Mouse (Mus musculus) adrenal gland, adult 8-10 months (tissue): ENCODE measurements around the gene Hnrnpr. TPM values are rescaled to one million over a fixed set of nuclear protein-coding genes. Genes with fewer than 3 reads are reported as not detected.
A peak's percentile ranks its signal among the peaks of the same experiment; 100 is the strongest.

Source experiments
- DNase-seq: peaks from one replicate; pipeline ENCODE4 v3.0.0; 2022
- total RNA-seq, 4 experiments: library from RNA; stranded (reverse); gene quantifications; 2 replicates each; pipeline ENCODE4 v1.2.4; 2022

The Hnrnpr gene
- total RNA-seq, 4 experiments from 2014 or later, result 71.9 to 94.0 (median 83.8) TPM

DNA sequence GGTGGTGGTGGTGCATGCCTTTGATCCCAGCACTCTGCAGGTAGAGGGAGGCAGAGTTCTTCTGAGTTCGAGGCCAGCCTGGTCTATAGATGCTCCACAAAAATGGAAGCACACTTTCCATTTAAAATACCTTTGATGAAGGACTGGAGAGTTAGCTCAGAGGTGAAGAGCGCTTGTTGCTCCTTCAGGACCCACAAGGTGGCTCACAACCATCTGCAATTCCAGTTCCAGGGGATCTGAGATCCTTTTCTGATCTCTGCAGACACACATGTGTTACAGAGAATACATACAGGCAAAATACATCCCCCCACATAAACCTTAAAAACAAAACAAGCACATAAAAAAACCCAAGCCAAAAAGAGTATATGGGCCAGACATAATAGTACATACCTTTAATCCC lies 2.4 kb upstream of the Hnrnpr start:
- DNase-seq, result no peak

GRCm38 (mm10) chr4:136309780-136310179 lies 962 bp upstream of the Hnrnpr start:
- DNase-seq, result peak; percentile 53

DNA sequence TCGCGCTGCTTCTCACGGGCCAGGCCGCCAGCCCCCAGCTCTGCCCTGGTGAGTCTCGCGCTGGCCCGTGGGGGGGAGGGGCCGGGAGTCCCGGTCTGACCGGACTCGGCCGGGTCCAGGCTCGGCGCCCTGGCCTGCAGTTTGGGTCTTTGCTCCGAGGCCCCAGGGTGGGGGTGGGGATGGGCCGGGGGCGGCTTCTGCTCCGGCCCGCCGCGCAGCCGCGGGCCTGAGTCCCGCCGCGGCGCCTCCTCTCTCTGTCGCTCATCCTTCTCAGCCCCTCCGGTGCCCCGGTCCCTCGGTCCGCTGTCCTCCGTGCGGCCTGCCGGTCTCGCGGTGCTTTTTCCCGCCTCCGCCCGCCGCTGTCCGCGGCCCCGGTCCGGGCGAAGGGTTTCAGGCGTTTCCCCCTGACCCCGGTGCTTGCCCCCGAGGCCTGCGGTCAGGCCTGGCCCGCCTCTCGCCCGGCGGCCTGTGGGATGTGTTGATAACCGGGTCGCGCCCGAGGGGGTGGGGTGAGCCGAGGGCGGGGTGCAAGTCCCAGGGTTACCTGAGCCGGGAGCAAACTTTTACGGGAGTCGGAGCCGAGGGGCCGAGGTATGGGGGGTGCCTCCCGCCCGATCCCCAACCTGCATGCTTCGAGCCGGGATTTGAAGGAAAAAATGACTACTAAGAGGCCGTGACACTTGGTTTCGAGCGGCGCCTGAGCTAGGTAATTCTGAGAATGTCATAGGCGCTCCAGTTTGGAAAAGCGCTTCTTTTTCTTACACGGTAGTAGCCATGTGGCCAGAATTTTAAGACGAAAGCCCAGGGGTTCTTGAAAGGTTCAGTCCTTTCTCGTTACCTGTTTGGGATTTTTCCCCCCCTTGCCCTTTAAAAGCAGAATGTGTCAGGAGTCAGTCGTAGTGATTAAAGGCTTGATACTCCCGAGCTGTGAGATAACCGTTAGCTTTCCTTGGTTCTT lies 579 bp downstream of the Hnrnpr start:
- peak; percentile 51 for DNase-seq

- DNase-seq, result no peak
Measured at GRCm38 (mm10) chr4:136312616-136313015, 1.9 kb downstream of the Hnrnpr start.

GRCm38 (mm10) chr4:136317667-136318066 lies 6.9 kb downstream of the Hnrnpr start:
- DNase-seq, result no peak

GRCm38 (mm10) chr4:136320016-136320415 lies 9.3 kb downstream of the Hnrnpr start:
- peak; percentile 29 for DNase-seq

GRCm38 (mm10) chr4:136324226-136324625 lies 13.5 kb downstream of the Hnrnpr start:
- DNase-seq, result no peak

GRCm38 (mm10) chr4:136327238-136327637 lies 16.5 kb downstream of the Hnrnpr start:
- no peak for DNase-seq

DNA sequence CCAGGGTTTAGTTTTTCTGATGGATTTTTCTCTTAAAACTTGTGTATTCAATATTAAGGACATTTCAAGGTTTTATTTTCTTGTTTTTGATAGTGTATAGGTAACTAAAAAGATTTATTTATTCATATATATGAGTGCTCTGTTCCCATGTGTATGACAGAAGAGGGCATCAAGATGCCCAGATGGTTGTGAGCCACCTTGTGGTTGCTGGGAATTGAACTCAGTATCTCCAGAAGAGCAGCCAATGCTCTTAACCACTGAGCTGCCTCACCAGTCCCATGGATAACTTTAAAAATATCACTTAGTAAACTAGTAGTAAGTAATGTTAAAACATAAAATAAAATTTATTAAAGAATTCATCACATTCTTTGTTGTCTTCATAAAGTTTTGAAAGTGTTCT lies 17.4 kb downstream of the Hnrnpr start:
- DNase-seq, result no peak

DNA sequence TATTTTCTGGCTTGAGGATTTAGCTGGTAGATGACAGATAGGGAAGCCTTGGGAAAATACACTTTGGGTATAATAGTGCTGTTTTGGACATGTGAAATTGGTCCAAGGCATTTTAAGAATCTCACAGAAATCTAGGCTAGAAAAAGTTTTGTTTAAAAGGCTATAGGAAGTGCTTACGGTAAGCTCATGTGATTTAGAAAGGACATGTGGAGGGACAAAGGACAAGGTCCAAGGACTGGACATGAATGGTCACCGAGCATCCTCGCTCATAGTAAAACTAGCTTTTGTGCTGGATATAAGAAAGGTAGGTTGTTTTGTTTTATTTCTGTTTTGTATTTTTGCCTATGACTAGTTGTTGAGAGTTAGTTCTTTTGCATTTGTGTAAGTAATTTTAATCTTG lies 21.0 kb downstream of the Hnrnpr start:
- DNase-seq, result no peak

- DNase-seq, result no peak
Measured at GRCm38 (mm10) chr4:136333191-136333590, 22.4 kb downstream of the Hnrnpr start.

- DNase-seq, result no peak
Measured at GRCm38 (mm10) chr4:136335065-136335464, 24.3 kb downstream of the Hnrnpr start.

- no peak for DNase-seq
Measured at GRCm38 (mm10) chr4:136337129-136337528, 26.4 kb downstream of the Hnrnpr start.

DNA sequence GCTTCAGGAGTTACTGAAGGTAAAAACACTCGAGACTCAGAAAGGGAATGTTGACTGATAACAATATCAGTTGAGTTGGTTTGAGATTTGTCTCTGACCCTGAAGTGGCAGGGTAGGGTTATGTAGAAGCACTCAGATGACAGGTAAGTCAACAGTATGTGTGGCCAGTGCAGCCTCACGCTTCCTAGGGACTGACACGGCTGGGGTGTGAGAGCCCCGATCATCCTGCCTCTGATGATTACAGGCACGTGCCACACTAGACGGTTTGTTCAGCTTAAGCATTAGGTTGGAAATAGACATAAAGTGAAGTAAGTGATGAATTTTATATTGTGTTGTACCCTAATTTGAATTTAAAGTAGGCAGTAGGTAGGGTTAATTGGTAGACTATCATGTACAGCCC lies 38.9 kb downstream of the Hnrnpr start:
- no peak for DNase-seq

DNA sequence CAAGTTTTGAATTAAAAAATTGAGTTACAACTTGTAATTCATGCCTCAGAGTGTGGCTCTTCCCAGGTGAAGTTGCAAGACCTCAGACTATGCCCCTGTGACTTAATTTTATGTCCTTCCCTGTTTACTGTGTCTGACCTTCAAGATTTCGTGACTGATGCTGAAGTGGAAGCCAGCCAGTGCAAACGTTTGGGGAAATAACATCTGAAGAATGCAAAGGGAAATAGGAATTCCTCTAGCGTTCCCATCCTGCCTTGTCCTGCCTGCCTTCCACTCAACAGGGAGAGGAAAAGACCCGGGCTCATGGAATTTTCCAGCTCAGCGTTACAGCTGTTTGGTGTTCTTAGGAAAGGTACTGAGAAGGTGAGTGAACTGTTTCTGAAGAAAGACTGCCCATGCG lies 46.3 kb downstream of the Hnrnpr start:
- no peak for DNase-seq

GRCm38 (mm10) chr4:136357429-136357828 lies 46.7 kb downstream of the Hnrnpr start:
- DNase-seq, result no peak

- no peak for DNase-seq
Measured at GRCm38 (mm10) chr4:136367856-136368255, 57.1 kb downstream of the Hnrnpr start.

DNA sequence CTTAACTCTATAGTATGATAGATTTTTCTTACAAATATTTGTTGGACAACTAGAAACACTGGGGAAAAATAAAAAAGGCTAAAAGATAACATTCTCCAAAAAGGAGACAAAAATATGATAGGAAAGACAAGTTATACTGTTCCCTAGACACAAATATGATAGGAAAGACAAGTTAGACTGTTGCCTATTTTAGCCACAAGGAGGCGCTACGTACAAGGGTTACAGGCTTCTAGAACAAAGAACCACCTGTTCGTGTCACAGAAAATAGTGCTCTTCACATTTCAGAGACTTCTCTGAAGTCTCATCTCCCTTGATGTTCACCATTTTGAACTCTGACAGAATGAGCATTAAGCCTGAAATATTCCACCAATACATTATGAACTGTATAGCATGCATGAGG lies 59.0 kb downstream of the Hnrnpr start:
- DNase-seq, result no peak

GRCm38 (mm10) chr4:136373494-136374181 lies 62.9 kb downstream of the Hnrnpr start:
- no peak for DNase-seq

DNA sequence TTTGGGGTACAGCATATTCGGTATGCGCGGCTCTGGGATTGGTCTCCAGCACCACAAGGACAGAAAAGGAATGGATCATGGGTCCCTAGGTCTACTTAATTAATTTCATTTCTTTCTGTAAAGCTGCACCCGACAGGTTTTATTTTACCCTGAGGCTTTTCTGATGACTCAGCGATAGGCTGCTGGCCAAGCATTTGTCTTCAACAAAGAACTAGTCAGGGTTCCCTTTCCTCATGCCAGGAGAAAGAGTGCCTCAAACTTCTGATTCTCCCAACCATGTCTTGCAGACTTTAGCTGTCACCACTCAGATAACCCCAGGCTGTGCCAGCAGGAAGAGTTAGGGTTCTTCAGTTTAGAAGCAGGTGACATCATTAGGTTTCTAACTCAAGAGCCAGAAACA lies 66.3 kb downstream of the Hnrnpr start:
- no peak for DNase-seq

DNA sequence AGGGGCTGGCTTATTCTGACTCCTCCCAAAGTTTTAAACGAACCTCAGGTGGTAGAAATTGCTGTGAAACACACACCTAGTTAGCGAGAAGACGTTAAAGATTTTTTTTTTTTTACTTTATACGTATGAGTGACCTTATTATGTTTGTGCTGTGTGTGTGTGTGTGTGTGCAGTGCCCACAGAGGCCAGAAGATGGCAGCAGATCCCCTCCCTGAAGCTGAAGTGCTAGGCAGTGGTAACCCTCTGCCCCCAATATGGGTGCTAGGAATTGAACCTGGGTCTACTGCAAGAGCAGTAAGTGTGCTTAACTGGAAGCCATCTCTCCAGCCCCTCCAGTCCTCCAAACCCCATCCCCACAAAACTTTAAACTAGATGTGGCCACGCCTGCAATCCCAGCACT lies 72.3 kb downstream of the Hnrnpr start:
- DNase-seq, result no peak

- DNase-seq, result no peak
Measured at GRCm38 (mm10) chr4:136383839-136384238, 73.1 kb downstream of the Hnrnpr start.

GRCm38 (mm10) chr4:136387261-136387660 lies 76.5 kb downstream of the Hnrnpr start:
- no peak for DNase-seq

GRCm38 (mm10) chr4:136401806-136402205 lies 91.1 kb downstream of the Hnrnpr start:
- no peak for DNase-seq
